Mouse (Mus musculus) ES-Bruce4 (cell line): ENCODE measurements around the gene Ptprt.

Experiments
- CTCF ChIP-seq: IDR thresholded peaks from one replicate; pipeline ENCODE4 v1.8.1; 2011; ENCODE audit warnings: low read depth, low read length
- EP300 ChIP-seq: IDR thresholded peaks from 2 replicates; pipeline ENCODE4 v1.6.1; 2011; ENCODE audit warnings: low read depth, low read length; ENCODE audit not compliant: insufficient read depth
- POLR2A ChIP-seq: IDR thresholded peaks from one replicate; pipeline ENCODE4 v1.8.1; 2011; ENCODE audit warnings: low read length; ENCODE audit not compliant: insufficient read depth

DNA sequence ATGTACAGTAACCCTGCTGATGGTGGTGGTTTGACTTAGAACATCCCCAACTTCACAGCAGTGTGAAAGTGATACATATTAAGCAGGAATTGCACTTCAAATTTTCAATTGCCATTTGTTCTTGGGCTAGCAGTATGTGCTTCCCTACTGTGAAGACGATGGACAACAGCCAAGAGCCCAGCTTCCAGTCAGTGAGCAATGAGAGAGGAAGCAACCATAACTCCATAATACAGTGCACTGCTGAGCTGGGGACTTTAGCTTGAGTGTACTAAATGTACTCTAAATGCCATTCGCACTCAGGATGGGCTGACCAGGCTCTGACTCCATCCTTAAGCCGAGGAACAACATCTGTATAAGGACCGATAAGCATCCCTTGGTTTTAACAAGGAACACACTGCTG, 412.7 kb downstream of the Ptprt start:
- TF ChIP-seq CTCF (no peak), POLR2A (no peak), EP300 (no peak)
